Mouse (Mus musculus): Measurements from ENCODE around the gene Gpi1.

- no peak for TF ChIP-seq POLR2A (IDR thresholded peaks at IDR 0.05; ENCODE audit: low read depth, low read length)
- no peak for TF ChIP-seq CTCF (IDR thresholded peaks at IDR 0.05; ENCODE audit: borderline replicate concordance, insufficient read depth, low read length)
Measured at GRCm38 (mm10) chr7:34226846-34227245, 3.3 kb downstream of the Gpi1 start.

Measured in embryonic fibroblast, embryonic 13.5 days (primary cell).